Mouse (Mus musculus) heart, postnatal 0 days (tissue): ENCODE results near the gene Rasgrf2.

Source experiments
- CTCF ChIP-seq: IDR thresholded peaks from 2 replicates; pipeline ENCODE4 v1.5.1; 2016; ENCODE audit warnings: antibody characterized with exemption, control low read depth, low read depth
- EP300 ChIP-seq: IDR thresholded peaks from 2 replicates; pipeline ENCODE4 v1.6.1; 2016; ENCODE audit warnings: antibody characterized with exemption, low read depth

DNA sequence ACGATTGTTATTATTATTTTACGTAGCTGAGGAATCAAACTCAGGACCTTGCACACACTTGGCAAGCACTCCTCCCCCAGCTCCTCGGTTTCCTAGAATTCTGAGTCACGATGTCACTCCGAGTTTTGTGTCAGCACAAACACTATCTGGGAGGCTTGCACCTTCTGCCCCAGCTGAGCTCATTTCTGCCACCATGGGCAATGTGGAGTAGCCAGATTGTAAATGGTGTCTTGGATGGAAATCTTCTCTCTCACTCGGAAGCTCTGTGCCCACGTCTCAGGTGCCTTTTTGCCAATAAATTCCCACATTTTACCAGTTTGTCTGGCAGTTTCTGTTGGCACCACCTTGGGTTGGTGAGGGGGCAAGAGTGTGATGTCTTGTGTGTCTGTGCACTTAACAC lies 143.1 kb downstream of the Rasgrf2 start:
- TF ChIP-seq EP300 (no peak), CTCF (no peak)
